Mouse (Mus musculus) embryo, embryonic 10.5 days (tissue): ENCODE measurements around the gene Lin37.

Experiments used
- DNase-seq: peaks from one replicate; pipeline ENCODE4 v3.0.0-alpha.2; 2015; ENCODE audit warnings: low spot score

Lin37 gene

GRCm38 (mm10) chr7:30586455-30587020 is 26.9 kb upstream of the Lin37 start:
- DNase-seq, result no peak

- no peak for DNase-seq
Measured at GRCm38 (mm10) chr7:30585170-30585569, 25.5 kb upstream of the Lin37 start.

- DNase-seq, result no peak
Measured at GRCm38 (mm10) chr7:30584339-30584738, 24.7 kb upstream of the Lin37 start.

GRCm38 (mm10) chr7:30581547-30581946 is 21.9 kb upstream of the Lin37 start:
- DNase-seq, result no peak

GRCm38 (mm10) chr7:30579950-30580349 is 20.3 kb upstream of the Lin37 start:
- DNase-seq, result no peak

GRCm38 (mm10) chr7:30572969-30573368 is 13.3 kb upstream of the Lin37 start:
- no peak for DNase-seq

GRCm38 (mm10) chr7:30572389-30572788 is 12.8 kb upstream of the Lin37 start:
- DNase-seq, result no peak

- no peak for DNase-seq
Measured at GRCm38 (mm10) chr7:30567555-30567954, 7.9 kb upstream of the Lin37 start.

GRCm38 (mm10) chr7:30566033-30566432 is 6.4 kb upstream of the Lin37 start:
- DNase-seq, result no peak

- DNase-seq, result no peak
Measured at GRCm38 (mm10) chr7:30564970-30565571, 5.4 kb upstream of the Lin37 start, which contains the start of gene Igflr1. Gene Igflr1 (plus strand): TSS chr7:30565427.

- DNase-seq, result no peak
Measured at GRCm38 (mm10) chr7:30563906-30564280, 4.3 kb upstream of the Lin37 start.

GRCm38 (mm10) chr7:30563117-30563905 is 3.7 kb upstream of the Lin37 start, which contains the start of the genes U2af1l4, Gm49396 and Psenen:
Gene U2af1l4 (plus strand): TSS chr7:30563301.
Gene Gm49396 (plus strand): TSS chr7:30563344.
Gene Psenen (minus strand): TSS chr7:30563627.
- DNase-seq, result peak; percentile 100

GRCm38 (mm10) chr7:30562526-30563116 is 3.0 kb upstream of the Lin37 start:
- no peak for DNase-seq

- DNase-seq, result no peak
Measured at GRCm38 (mm10) chr7:30560296-30560695, 658 bp upstream of the Lin37 start.

GRCm38 (mm10) chr7:30558656-30559442 is 789 bp downstream of the Lin37 start:
- peak; percentile 2 for DNase-seq

GRCm38 (mm10) chr7:30557901-30558514 is 1.6 kb downstream of the Lin37 start:
- DNase-seq, result no peak

GRCm38 (mm10) chr7:30556894-30557536 is 2.6 kb downstream of the Lin37 start:
- no peak for DNase-seq

GRCm38 (mm10) chr7:30553810-30554584 is 5.6 kb downstream of the Lin37 start:
- no peak for DNase-seq

GRCm38 (mm10) chr7:30553021-30553589 is 6.5 kb downstream of the Lin37 start:
- no peak for DNase-seq
